Mouse (Mus musculus) bone marrow macrophage, adult 2 months (primary cell): Measurements from ENCODE around the gene Kif11.

Experiments used
- CTCF ChIP-seq: IDR thresholded peaks from 2 replicates; pipeline ENCODE4 v1.5.1; 2012; ENCODE audit warnings: low read depth, mild to moderate bottlenecking, low read length, moderate library complexity
- POLR2A ChIP-seq: IDR thresholded peaks from 2 replicates; pipeline ENCODE4 v1.6.1; 2012; ENCODE audit warnings: mild to moderate bottlenecking, low read depth, low read length, borderline replicate concordance

DNA sequence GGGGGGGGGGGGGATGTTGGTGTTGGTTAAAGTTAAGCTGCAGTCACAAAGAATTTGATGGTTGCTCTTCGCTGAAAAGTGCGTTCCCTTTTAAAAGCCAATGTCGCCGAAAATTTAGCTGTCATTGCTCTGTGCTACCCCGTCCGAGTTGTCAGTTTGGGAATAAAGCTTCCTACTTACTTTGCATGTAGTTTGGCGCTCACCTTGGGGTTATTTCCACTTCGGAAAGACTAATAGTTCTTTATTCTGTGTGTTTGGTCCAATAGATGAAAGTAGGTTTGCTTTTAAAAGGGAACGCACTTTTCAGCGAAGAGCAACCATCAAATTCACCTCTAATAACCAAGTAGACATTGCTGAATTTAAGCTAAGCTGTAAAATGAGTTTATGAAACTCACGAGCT is 638 bp downstream of the Kif11 start:
- TF ChIP-seq POLR2A (no peak), CTCF (no peak)
